Mouse (Mus musculus): ENCODE results near the gene Ano2.

Ano2 gene

GRCm38 (mm10) chr6:125914446-125914845, 224.2 kb downstream of the Ano2 start:
- no peak for DNase-seq (ENCODE audit: low spot score in 2 of 2)

- DNase-seq (ENCODE audit: low spot score in 2 of 2): no peak
These were observed 232.5 kb downstream of the Ano2 start for GRCm38 (mm10) chr6:125922746-125923145.

GRCm38 (mm10) chr6:125924979-125925378, 234.8 kb downstream of the Ano2 start:
- no peak for DNase-seq (ENCODE audit: low spot score in 2 of 2)

- no peak for DNase-seq (ENCODE audit: low spot score in 2 of 2)
These were observed 235.6 kb downstream of the Ano2 start for GRCm38 (mm10) chr6:125925861-125926260.

GRCm38 (mm10) chr6:125931926-125932325, 241.7 kb downstream of the Ano2 start:
- no peak for DNase-seq (ENCODE audit: low spot score in 2 of 2)

GRCm38 (mm10) chr6:125954965-125955364, 264.7 kb downstream of the Ano2 start:
- DNase-seq (ENCODE audit: low spot score in 2 of 2): peak; percentile 54 to 68

- no peak for DNase-seq (ENCODE audit: low spot score in 2 of 2)
These were observed 283.3 kb downstream of the Ano2 start for GRCm38 (mm10) chr6:125973551-125973950.

GRCm38 (mm10) chr6:125975788-125976465, 285.7 kb downstream of the Ano2 start:
- no peak for DNase-seq (ENCODE audit: low spot score in 2 of 2)

GRCm38 (mm10) chr6:125979601-125980000, 289.4 kb downstream of the Ano2 start:
- DNase-seq (ENCODE audit: low spot score in 2 of 2): no peak

GRCm38 (mm10) chr6:125984050-125984449, 293.8 kb downstream of the Ano2 start:
- no peak for DNase-seq (ENCODE audit: low spot score in 2 of 2)

- DNase-seq (ENCODE audit: low spot score in 2 of 2): no peak
These were observed 302.5 kb downstream of the Ano2 start for GRCm38 (mm10) chr6:125992731-125993130.

GRCm38 (mm10) chr6:126001797-126002196, 311.6 kb downstream of the Ano2 start:
- DNase-seq (ENCODE audit: low spot score in 2 of 2): no peak

- no peak for DNase-seq (ENCODE audit: low spot score in 2 of 2)
These were observed 313.0 kb downstream of the Ano2 start for GRCm38 (mm10) chr6:126003002-126003742.

- peak in 1 of 2 experiments; percentile 1 for DNase-seq (ENCODE audit: low spot score in 2 of 2)
These were observed 316.4 kb downstream of the Ano2 start for GRCm38 (mm10) chr6:126006647-126007046.

GRCm38 (mm10) chr6:126009083-126009482, 318.9 kb downstream of the Ano2 start:
- no peak for DNase-seq (ENCODE audit: low spot score in 2 of 2)

- no peak for DNase-seq (ENCODE audit: low spot score in 2 of 2)
These were observed 326.8 kb downstream of the Ano2 start for GRCm38 (mm10) chr6:126016991-126017390.

- DNase-seq (ENCODE audit: low spot score in 2 of 2): no peak
These were observed 328.2 kb downstream of the Ano2 start for GRCm38 (mm10) chr6:126018411-126018810.

GRCm38 (mm10) chr6:126033693-126034402, 343.6 kb downstream of the Ano2 start:
- no peak for DNase-seq (ENCODE audit: low spot score in 2 of 2)

GRCm38 (mm10) chr6:126034403-126034724, 344.1 kb downstream of the Ano2 start:
- DNase-seq (ENCODE audit: low spot score in 2 of 2): no peak

- DNase-seq (ENCODE audit: low spot score in 2 of 2): peak; percentile 31 to 38
These were observed 344.5 kb downstream of the Ano2 start for GRCm38 (mm10) chr6:126034728-126035127.

GRCm38 (mm10) chr6:126035621-126036020, 345.4 kb downstream of the Ano2 start:
- no peak for DNase-seq (ENCODE audit: low spot score in 2 of 2)

- no peak for DNase-seq (ENCODE audit: low spot score in 2 of 2)
These were observed 355.7 kb downstream of the Ano2 start for GRCm38 (mm10) chr6:126045931-126046330.

- no peak for DNase-seq (ENCODE audit: low spot score in 2 of 2)
These were observed 358.0 kb downstream of the Ano2 start for GRCm38 (mm10) chr6:126048206-126048605.

All from right cerebral cortex, postnatal 10 days (tissue).